Mouse (Mus musculus) C2C12 (cell line): ENCODE measurements around the gene Aldh3b3.

Experiments
- CEBPB ChIP-seq: IDR thresholded peaks from one replicate; pipeline ENCODE4 v1.6.1; 2011; ENCODE audit warnings: low read depth, mild to moderate bottlenecking, control low read depth, moderate library complexity
- CTCF ChIP-seq: IDR thresholded peaks from one replicate; pipeline ENCODE4 v1.5.1; 2011; ENCODE audit not compliant: control insufficient read depth, insufficient read depth, insufficient read length
- FOSL1 ChIP-seq: IDR thresholded peaks from one replicate; pipeline ENCODE4 v1.8.0; 2011; ENCODE audit warnings: mild to moderate bottlenecking, low read length; ENCODE audit not compliant: poor library complexity, insufficient read depth, severe bottlenecking
- MAX ChIP-seq: IDR thresholded peaks from one replicate; pipeline ENCODE4 v1.6.1; 2011; ENCODE audit warnings: mild to moderate bottlenecking, control low read depth
- MYOD1 ChIP-seq: IDR thresholded peaks from one replicate; pipeline ENCODE4 v1.6.1; 2011; ENCODE audit warnings: low read depth; ENCODE audit not compliant: control insufficient read depth, insufficient read length
- MYOG ChIP-seq: IDR thresholded peaks from one replicate; pipeline ENCODE4 v1.6.1; 2011; ENCODE audit not compliant: control insufficient read depth, insufficient read length; ENCODE audit errors: extremely low read depth

DNA sequence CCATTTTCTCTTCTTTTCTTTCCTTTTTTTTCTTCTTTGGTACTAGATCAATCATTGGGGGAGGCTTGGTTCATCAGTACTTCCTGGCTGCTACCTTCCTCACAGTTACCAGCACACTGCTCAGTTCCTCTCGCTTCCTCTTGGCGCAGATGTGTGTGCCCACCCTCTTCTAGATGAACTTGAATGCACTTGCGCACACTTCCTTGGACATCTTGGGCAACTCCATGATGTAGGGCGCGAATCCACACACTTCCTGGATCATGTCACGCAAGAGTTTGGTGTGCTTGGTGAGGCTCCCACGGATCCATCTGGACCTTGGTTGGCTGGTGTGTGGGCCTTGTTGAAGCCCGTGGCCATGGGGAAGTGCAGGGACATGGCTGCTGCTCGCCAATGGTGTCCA lies 26.7 kb upstream of the Aldh3b3 start:
- TF ChIP-seq CTCF (no peak), FOSL1 (no peak), CEBPB (no peak), MAX (no peak), MYOD1 (no peak), MYOG (no peak)
